Mouse (Mus musculus): ENCODE data around the gene Fcho1. TPM values are rescaled to one million over a fixed set of nuclear protein-coding genes. Genes with fewer than 3 reads are reported as not detected.

Fcho1 gene
- polyA plus RNA-seq, 1 experiment from 2014 or later, result 5.5 TPM

Other genes starting within 250 kb of the Fcho1 start
- gene Ano8, start 239.8 kb downstream of the Fcho1 start, polyA plus RNA-seq (2015; fragmentation: Nextera tagmentation; extraction: Ambion mirVana), result 2.2 and 3.0 TPM in 2 replicates
- gene Gtpbp3, start 237.6 kb downstream of the Fcho1 start, polyA plus RNA-seq (2015; fragmentation: Nextera tagmentation; extraction: Ambion mirVana), result 22.4 and 23.5 TPM in 2 replicates
- 47.3 and 52.2 TPM in 2 replicates for gene Plvap, start 214.0 kb downstream of the Fcho1 start, polyA plus RNA-seq (2015; fragmentation: Nextera tagmentation; extraction: Ambion mirVana)
- gene Ccdc194, start 200.0 kb downstream of the Fcho1 start, polyA plus RNA-seq (2015; fragmentation: Nextera tagmentation; extraction: Ambion mirVana), result 0.77 and 1.1 TPM in 2 replicates
- gene Bst2, start 188.3 kb downstream of the Fcho1 start, polyA plus RNA-seq (2015; fragmentation: Nextera tagmentation; extraction: Ambion mirVana), result 18.0 and 22.0 TPM in 2 replicates
- gene Mvb12a, start 182.8 kb downstream of the Fcho1 start, polyA plus RNA-seq (2015; fragmentation: Nextera tagmentation; extraction: Ambion mirVana), result 77.1 and 82.4 TPM in 2 replicates
- gene Tmem221, start 166.8 kb downstream of the Fcho1 start, polyA plus RNA-seq (2015; fragmentation: Nextera tagmentation; extraction: Ambion mirVana), result 0.55 and 1.1 TPM in 2 replicates
- gene Nxnl1, start 159.1 kb downstream of the Fcho1 start, polyA plus RNA-seq (2015; fragmentation: Nextera tagmentation; extraction: Ambion mirVana), result not detected in 2 replicates
- gene Slc27a1, start 156.8 kb downstream of the Fcho1 start, polyA plus RNA-seq (2015; fragmentation: Nextera tagmentation; extraction: Ambion mirVana), result 47.8 and 59.4 TPM in 2 replicates
- gene Pgls, start 133.5 kb downstream of the Fcho1 start, polyA plus RNA-seq (2015; fragmentation: Nextera tagmentation; extraction: Ambion mirVana), result 224 and 244 TPM in 2 replicates
- gene Fam129c, start 128.1 kb downstream of the Fcho1 start, polyA plus RNA-seq (2015; fragmentation: Nextera tagmentation; extraction: Ambion mirVana), result 4.8 and 7.7 TPM in 2 replicates
- gene Colgalt1, start 114.7 kb downstream of the Fcho1 start, polyA plus RNA-seq (2015; fragmentation: Nextera tagmentation; extraction: Ambion mirVana), result 75.5 and 78.2 TPM in 2 replicates
- gene Unc13a, start 54.0 kb downstream of the Fcho1 start, polyA plus RNA-seq (2015; fragmentation: Nextera tagmentation; extraction: Ambion mirVana), result 0.87 and 1.2 TPM in 2 replicates
- 3.7 and 3.9 TPM in 2 replicates for gene Jak3, start 49.4 kb downstream of the Fcho1 start, polyA plus RNA-seq (2015; fragmentation: Nextera tagmentation; extraction: Ambion mirVana)
- 0.89 TPM in 1 of 2 replicates, not detected in the other for gene Insl3, start 36.5 kb downstream of the Fcho1 start, polyA plus RNA-seq (2015; fragmentation: Nextera tagmentation; extraction: Ambion mirVana)
- gene B3gnt3, start 23.9 kb downstream of the Fcho1 start, polyA plus RNA-seq (2015; fragmentation: Nextera tagmentation; extraction: Ambion mirVana), result 0.63 and 0.89 TPM in 2 replicates
- 7.7 and 8.4 TPM in 2 replicates for gene Zfp709, start 156.3 kb upstream of the Fcho1 start, polyA plus RNA-seq (2015; fragmentation: Nextera tagmentation; extraction: Ambion mirVana)
- gene Zfp882, start 182.9 kb upstream of the Fcho1 start, polyA plus RNA-seq (2015; fragmentation: Nextera tagmentation; extraction: Ambion mirVana), result 8.9 and 10.2 TPM in 2 replicates
- 25.9 and 28.1 TPM in 2 replicates for gene Zfp617, start 182.9 kb upstream of the Fcho1 start, polyA plus RNA-seq (2015; fragmentation: Nextera tagmentation; extraction: Ambion mirVana)
- gene Zfp961, start 225.3 kb upstream of the Fcho1 start, polyA plus RNA-seq (2015; fragmentation: Nextera tagmentation; extraction: Ambion mirVana), result 18.9 and 21.3 TPM in 2 replicates